Mouse (Mus musculus) liver, postnatal 0 days (tissue): ENCODE measurements around the gene Zbtb20. TPM values are rescaled to one million over a fixed set of nuclear protein-coding genes. Genes with fewer than 3 reads are reported as not detected.

Experiments
- ATAC-seq: fragments of 200-750 bp; cut with Nextera tagmentation; 2 replicates; pipeline ENCODE4 v1.8.0; 2017; ENCODE audit warnings: mild to moderate bottlenecking, moderate library complexity
- DNase-seq: peaks from one replicate; pipeline ENCODE4 v3.0.0-alpha.2; 2016
- H3K27ac ChIP-seq: fragments of 300-500 bp; sonication (generic); 2 replicates; pipeline ENCODE4 v1.5.1; 2014; ENCODE audit warnings: antibody characterized with exemption, moderate library complexity, mild to moderate bottlenecking, low read depth
- H3K27me3 ChIP-seq: fragments of 300-500 bp; sonication (generic); 2 replicates; pipeline ENCODE4 v1.6.1; 2014; ENCODE audit warnings: low read length, control low read depth, mixed read lengths; ENCODE audit not compliant: insufficient read depth
- H3K36me3 ChIP-seq: fragments of 300-500 bp; sonication (generic); replicated peaks from 2 replicates; pipeline ENCODE4 v1.6.1; 2014; ENCODE audit warnings: mild to moderate bottlenecking, control low read depth, low read length, moderate library complexity, mixed read lengths; ENCODE audit not compliant: insufficient read depth
- H3K4me1 ChIP-seq: fragments of 300-500 bp; sonication (generic); 2 replicates; pipeline ENCODE4 v1.6.1; 2014; ENCODE audit warnings: antibody characterized with exemption, mild to moderate bottlenecking, control low read depth; ENCODE audit not compliant: insufficient read depth
- H3K4me2 ChIP-seq: fragments of 300-500 bp; sonication (generic); 2 replicates; pipeline ENCODE4 v1.6.1; 2014; ENCODE audit warnings: low read depth, mild to moderate bottlenecking, low read length, moderate library complexity, mixed read lengths
- H3K4me3 ChIP-seq: fragments of 300-500 bp; sonication (generic); 2 replicates; pipeline ENCODE4 v1.5.1; 2014; ENCODE audit warnings: low read depth, low read length
- H3K9ac ChIP-seq: fragments of 300-500 bp; sonication (generic); replicated peaks from 2 replicates; pipeline ENCODE4 v1.6.1; 2014; ENCODE audit warnings: mild to moderate bottlenecking, moderate library complexity
- H3K9me3 ChIP-seq: fragments of 300-500 bp; sonication (generic); 2 replicates; pipeline ENCODE4 v1.6.1; 2016; ENCODE audit warnings: mild to moderate bottlenecking, control low read depth, low read length, mixed read lengths
- CTCF ChIP-seq: sonication (generic); IDR thresholded peaks from 2 replicates; pipeline ENCODE4 v1.5.1; 2016; ENCODE audit warnings: antibody characterized with exemption, low read depth
- EP300 ChIP-seq: IDR thresholded peaks from 2 replicates; pipeline ENCODE4 v1.6.1; 2016; ENCODE audit warnings: antibody characterized with exemption, low read depth, mild to moderate bottlenecking
- WGBS: fragments of 180-500 bp; shearing (Covaris S2); extraction: QIAGEN DNeasy Blood & Tissue Kit; methylation state at CpG from one replicate; pipeline ENCODE4 v1.1.7; 2014; ENCODE audit not compliant: insufficient replicate concordance; 5-methylcytosine and 5-hydroxymethylcytosine counted together
- polyA plus RNA-seq: library from polyadenylated mRNA; unstranded; fragments of >200 nt; fragmentation: Nextera tagmentation; extraction: Ambion mirVana; gene quantifications from 2 replicates; pipeline ENCODE4 v1.2.1, GENCODE M21; 2015

The Zbtb20 gene
- polyA plus RNA-seq, 1 experiment from 2014 or later: 9.2 TPM

DNA sequence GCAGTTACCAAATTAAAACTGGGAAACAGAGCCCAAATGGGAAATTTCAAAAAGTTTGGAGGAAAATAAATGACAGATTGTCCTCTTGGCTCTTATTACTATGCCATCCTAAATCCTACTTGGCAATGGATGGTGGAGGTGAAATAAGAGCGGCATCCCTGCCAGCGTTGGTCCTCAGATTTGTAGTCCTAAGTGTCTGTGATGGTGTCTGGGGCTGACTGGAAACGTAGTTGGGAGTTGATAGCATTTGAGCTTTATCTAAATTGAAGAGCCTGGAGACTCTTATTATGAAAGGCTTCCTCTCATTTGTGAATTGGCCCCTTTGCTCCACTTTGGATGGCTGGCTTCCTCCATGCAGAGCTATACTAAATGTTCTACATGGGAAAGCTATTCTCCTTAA, 483.9 kb downstream of the Zbtb20 start:
- H3K9ac ChIP-seq: no peak overlapping the region
- no peak for TF ChIP-seq EP300
- no peak for TF ChIP-seq CTCF
- no peaks in the 10 kb centered on the region for H3K9me3 ChIP-seq
- H3K4me1 ChIP-seq: peaks cover 12% of the 10 kb centered on the region
- no peak overlapping the region for H3K4me2 ChIP-seq
- no peaks in the 10 kb centered on the region for H3K27me3 ChIP-seq
- WGBS: 65% methylated on average over 3 of the region's 3 CpGs
- H3K4me3 ChIP-seq: no peak overlapping the region
- H3K36me3 ChIP-seq: no peaks in the 10 kb centered on the region
- DNase-seq (no peak), ATAC-seq (no peak)
- H3K27ac ChIP-seq: no peak overlapping the region

- DNase-seq: no peak
- H3K27ac ChIP-seq: no peak overlapping the region
- TF ChIP-seq EP300 (no peak), CTCF (no peak)
Measured at GRCm38 (mm10) chr16:43360112-43360511, 484.4 kb downstream of the Zbtb20 start.

DNA sequence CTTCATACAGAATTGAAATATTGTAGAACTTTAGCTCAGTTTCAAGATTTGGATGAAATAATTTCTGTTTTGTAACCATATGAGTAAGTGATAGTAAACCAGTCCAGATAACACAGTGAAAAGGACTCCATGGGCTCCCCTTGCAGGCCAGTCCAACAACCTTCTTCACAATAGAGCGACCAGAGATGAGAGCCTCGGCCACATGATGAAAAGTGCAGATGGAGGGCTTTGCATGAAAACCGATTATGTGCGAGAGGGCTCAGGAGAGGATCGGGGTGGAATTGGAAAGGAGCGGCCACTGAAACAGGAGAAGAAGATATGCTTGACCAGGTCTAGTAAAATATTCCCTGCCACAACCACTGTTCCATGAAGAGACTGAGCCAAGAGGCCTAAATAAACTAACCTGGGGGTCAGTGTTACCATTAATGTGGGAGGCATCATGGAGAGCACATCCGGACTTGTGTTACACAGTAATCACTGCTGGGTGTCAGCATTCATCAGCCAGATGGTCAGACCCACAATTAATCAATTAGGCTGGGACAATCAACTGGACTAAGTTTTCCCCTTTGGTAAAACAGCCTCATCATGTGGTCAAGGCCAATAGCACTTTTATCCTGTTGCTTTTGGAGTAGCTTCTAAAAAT, 485.3 kb downstream of the Zbtb20 start:
- DNase-seq (no peak), ATAC-seq (no peak)
- TF ChIP-seq CTCF: no peak
- Histone ChIP-seq H3K4me2 (no peak overlapping the region), H3K4me1 (peaks cover 12% of the 10 kb centered on the region), H3K9ac (no peak overlapping the region), H3K27ac (no peak overlapping the region), H3K27me3 (no peaks in the 10 kb centered on the region), H3K36me3 (no peaks in the 10 kb centered on the region), H3K4me3 (no peak overlapping the region), H3K9me3 (no peaks in the 10 kb centered on the region)
- 85% methylated on average over 7 of the region's 7 CpGs for WGBS

More at GRCm38 (mm10) chr16:43360112-43360511, 484.4 kb downstream of the Zbtb20 start:
- H3K9me3 ChIP-seq: no peaks in the 10 kb centered on the region
- no peaks in the 10 kb centered on the region for H3K36me3 ChIP-seq
- H3K27me3 ChIP-seq: no peaks in the 10 kb centered on the region
- peaks cover 12% of the 10 kb centered on the region for H3K4me1 ChIP-seq
- ATAC-seq: no peak; the same call in 1 of the 2 replicates
- H3K9ac ChIP-seq: no peak overlapping the region
- 74% methylated on average over 2 of the region's 2 CpGs for WGBS
- H3K4me3 ChIP-seq: no peak overlapping the region
- no peak overlapping the region for H3K4me2 ChIP-seq

DNA sequence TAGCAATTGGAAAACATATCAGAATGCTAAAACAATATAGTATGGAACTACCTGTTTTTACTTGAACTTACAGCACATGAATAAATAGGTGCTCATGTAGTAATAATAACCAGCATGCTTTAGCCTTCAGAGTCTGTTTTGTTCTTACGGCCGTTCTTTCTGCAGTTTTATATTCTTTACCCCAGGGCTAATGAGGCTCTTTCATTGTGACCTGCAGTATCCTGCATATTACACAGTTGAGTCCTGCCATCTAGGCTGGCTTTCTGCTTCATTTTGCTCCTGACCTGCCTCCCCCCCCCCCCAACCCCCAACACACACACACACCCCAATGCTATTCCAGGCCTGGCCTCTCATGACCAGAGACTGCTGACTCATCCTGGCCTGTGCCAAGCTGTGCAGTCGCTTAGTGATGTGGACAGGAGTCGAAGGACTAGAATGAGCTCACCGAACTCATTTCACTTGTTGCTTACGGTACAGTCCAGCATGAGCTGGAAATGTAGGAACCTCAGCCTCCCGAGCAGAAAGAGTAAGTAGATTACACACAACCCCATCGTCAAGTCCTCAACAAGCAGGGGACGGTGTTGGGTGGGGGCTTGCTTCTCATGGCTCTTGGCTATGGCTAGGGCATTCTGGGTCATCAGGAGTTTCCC, 487.1 kb downstream of the Zbtb20 start:
- Histone ChIP-seq H3K4me3 (no peak overlapping the region), H3K9ac (no peak overlapping the region), H3K36me3 (no peaks in the 10 kb centered on the region), H3K9me3 (no peaks in the 10 kb centered on the region), H3K27ac (peak overlapping the region; percentile 74), H3K27me3 (no peaks in the 10 kb centered on the region), H3K4me1 (peaks cover 12% of the 10 kb centered on the region), H3K4me2 (peak overlapping the region; percentile 50)
- DNase-seq: peak; percentile 58
- TF ChIP-seq EP300: no peak
- TF ChIP-seq CTCF: no peak
- ATAC-seq: peak; percentile 89
- 49% methylated on average over 9 of the region's 9 CpGs for WGBS

GRCm38 (mm10) chr16:43363316-43363715, 487.6 kb downstream of the Zbtb20 start:
- Histone ChIP-seq H3K27ac (peak overlapping the region; percentile 74), H3K4me3 (peak overlapping the region; percentile 2; the same call in 1 of the 2 replicates), H3K9ac (no peak overlapping the region), H3K27me3 (no peaks in the 10 kb centered on the region), H3K4me1 (peaks cover 12% of the 10 kb centered on the region), H3K4me2 (peak overlapping the region; percentile 50), H3K9me3 (no peaks in the 10 kb centered on the region), H3K36me3 (no peaks in the 10 kb centered on the region)
- ATAC-seq: peak; percentile 58; the same call in 1 of the 2 replicates
- DNase-seq: no peak
- 59% methylated on average over 6 of the region's 6 CpGs for WGBS
- TF ChIP-seq CTCF (no peak), EP300 (no peak)

GRCm38 (mm10) chr16:43363751-43364515, 488.3 kb downstream of the Zbtb20 start:
- ATAC-seq (no peak; the same call in 1 of the 2 replicates), DNase-seq (no peak)
- no peak for TF ChIP-seq CTCF
- TF ChIP-seq EP300: no peak
- WGBS: 24% methylated on average over 7 of the region's 7 CpGs
- peak overlapping the region; percentile 50 for H3K4me2 ChIP-seq
- no peaks in the 10 kb centered on the region for H3K36me3 ChIP-seq
- no peaks in the 10 kb centered on the region for H3K27me3 ChIP-seq
- no peak overlapping the region; the same call in 1 of the 2 replicates for H3K4me3 ChIP-seq
- no peak overlapping the region for H3K9ac ChIP-seq
- peak overlapping the region; percentile 74 for H3K27ac ChIP-seq
- peaks cover 12% of the 10 kb centered on the region for H3K4me1 ChIP-seq
- H3K9me3 ChIP-seq: no peaks in the 10 kb centered on the region
